Mouse (Mus musculus) urinary bladder, postnatal 36 days (tissue): ENCODE measurements around the gene Cby3.
"Not testable (repeated sequence)": the region's sequence is repeated elsewhere in the genome, so short reads cannot be mapped to it uniquely, and the experiment has no call there.

Experiments
- DNase-seq, 2 experiments: peaks; one replicate each; pipeline ENCODE4 v3.0.0; 2022; ENCODE audit warnings: low spot score in 2 of 2, mixed read lengths in 1 of 2

Gene Cby3

DNA sequence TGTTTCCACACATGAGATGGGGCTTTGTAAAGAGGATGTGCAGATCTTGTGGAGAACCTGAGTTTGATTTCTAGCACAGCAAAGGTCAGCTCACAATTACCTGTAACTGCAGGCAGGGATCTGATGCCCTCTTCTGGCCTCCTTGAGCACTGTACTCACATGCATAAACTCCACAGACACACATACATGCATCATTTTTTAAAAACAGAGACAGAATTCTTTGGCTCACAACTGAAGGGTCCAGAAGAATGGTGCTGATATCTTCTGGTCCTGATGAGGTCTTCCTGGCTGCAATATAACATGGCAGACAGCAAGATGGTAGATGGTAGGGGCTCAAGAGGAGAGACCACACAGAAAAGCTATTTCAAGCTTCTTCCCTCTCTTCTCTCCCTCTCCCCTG lies at the start of gene Cby3:
Cby3 (plus strand) TSS at position 301 of the 400 bp plus-strand sequence.
- no peak for DNase-seq

DNA sequence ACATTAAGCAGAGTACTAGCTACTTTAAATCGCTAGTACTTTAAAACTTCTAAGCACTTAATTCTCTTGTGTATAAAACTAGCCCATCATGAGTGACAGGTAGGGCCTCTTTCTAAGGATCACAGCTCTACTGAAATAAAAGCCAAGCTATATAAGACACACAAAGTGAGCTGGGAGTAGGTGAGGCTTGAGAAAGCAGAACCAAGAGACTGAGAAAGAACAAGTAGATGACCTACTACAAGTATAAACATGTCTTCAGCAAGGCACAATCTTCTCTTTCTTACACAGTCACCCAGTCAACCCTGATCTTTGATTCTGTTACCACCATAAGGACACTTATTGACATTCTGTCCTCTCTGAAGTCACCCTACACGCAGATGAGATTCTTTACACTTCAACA lies 41.5 kb upstream of the Cby3 start:
- no peak for DNase-seq

DNA sequence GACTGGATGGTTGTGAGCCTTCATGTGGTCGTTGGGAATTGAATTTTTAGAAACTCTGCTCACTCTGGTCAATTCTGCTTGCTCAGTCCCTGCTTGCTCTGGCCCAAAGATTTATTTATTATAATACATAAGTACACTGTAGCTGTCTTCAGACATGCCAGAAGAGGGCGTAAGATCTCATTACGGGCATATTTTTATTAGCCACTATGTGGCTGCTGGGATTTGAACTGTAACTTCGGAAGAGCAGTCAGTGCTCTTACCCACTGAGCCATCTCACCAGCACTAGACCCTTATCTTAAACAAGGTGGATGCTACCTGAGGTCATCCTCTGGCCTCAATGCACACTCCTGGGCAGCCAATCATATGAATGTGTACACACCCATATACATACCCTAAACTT lies 34.9 kb upstream of the Cby3 start:
- not testable (repeated sequence) for DNase-seq

DNA sequence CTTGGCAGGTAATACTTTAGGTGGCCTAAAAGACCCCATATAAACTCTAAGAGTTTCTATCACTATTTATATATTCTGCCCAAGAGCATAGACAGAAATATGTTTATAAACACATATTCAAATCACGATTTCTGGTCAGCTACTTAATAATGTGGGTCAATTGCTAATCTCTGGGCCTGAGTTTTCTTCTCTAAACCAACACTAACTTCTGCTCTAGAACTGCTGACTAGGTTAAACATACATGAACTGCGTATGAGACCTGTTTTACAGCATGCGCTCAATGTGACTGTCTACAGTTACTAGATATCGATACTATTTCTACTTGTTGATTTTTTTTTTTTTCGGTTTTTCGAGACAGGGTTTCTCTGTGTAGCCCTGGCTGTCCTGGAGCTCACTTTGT lies 33.0 kb upstream of the Cby3 start:
- no peak for DNase-seq

DNA sequence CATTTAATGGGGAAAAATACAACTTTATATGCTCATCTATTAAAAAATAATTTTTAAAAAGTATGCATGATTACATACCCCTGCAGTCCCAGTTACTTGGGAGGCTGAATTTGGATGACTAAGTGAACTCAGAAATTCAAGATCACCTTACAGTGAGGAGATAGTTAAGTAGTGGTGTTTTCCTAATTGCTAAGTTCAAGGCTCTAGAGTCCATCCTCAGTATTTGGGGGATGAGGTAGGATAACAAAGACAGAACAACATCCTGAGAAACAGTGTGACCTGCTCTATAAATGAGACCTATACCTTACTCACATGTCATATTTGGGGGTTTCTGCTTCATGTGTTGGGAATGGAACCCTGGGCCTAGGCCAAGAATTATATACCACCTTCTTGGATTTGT lies 31.9 kb upstream of the Cby3 start:
- DNase-seq = no peak

DNA sequence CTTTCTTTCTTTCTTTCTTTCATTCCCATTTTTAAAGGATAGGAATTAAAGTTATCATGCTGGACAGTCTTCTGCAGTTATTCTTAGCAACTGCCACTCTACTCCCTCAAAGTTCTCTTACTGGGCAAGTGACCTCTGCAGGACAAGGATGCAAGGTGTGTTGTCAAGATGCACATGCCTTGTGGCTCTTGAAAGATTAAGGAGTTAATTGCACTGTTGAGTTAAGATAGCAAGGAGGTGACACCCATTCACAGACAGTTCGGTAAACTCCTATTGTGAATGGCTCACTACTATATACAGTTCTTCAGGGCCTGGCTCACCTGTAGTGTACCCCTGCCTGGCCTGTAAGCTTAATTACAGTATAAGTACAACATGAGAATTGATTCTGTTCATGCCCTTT lies 30.4 kb upstream of the Cby3 start:
- DNase-seq = no peak

DNA sequence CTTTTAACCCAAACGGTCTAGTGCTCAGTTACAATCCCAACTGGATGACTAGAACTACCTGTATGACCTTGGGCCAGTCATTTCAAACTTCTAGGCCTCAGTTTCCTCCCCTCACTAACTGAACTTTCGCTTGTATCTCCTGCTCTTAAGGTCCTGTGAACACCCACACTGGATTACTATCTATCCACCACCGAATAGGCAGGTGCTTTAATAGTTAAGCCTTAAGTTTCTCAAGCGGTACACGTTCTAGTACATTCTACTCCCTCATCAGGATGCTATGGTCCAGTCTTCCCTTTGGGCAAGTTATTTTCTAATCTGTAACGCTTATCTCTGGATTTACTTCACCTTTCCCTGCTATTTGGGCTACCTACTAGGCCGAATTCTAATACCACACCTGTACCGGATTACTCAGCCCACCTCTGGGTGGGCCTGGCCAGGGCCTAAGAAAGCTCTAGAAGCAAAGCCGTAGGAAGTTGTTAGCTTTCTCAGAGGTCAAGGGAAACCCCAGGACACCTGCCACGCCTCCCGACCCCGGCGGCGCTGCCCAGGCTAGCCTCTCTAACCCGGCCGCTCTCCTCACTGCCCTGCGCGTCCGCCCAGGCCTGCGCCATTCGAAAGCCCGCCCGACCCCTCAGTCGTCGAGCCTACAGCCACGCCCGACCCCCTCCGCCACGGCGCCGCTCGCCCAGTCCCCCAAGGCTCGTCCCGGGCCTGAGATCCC lies 29.4 kb upstream of the Cby3 start:
- DNase-seq = peak in 1 of 2 experiments; percentile 32

DNA sequence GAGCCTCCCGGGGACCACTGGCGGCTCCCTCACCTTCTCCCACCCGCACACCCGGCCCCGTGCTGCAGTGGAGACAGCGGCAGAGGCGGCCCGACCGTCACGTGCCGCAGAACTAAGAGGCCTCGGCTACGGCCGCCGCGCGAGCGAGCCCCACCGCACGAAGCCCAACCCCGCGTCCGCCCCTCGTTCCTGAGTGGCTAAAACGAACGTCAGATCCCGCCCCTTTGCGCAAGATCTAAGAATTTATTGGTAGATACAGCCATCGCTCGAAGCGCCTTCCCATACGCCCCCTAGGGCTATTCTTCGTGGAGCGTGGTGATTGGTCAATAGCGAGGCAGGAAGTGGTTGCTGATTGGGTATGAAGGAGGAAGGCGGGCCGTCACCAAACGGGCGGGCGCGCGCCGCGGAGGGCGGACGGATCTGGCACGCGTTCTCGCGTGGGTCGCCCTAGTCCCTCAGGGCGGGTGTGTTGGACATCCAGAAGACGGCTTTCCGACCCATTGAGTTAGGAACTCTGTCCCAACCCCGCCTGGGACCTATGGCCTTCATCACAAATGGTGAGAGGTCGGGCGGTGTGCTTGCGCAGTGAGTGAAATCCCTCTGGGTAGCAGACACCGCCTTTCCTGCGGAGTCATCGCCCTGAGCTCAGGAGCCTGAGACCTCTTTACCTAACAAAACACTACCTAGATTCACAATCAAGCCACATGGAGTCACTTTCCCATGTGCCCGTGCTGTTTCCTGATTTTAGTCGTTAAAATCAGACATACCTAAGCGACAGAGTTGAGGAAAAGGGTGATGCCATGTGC lies 28.6 kb upstream of the Cby3 start, which contains the start of gene Canx:
Canx (minus strand) TSS at position 178 of the 806 bp plus-strand sequence.
- peak; percentile 98 for DNase-seq

DNA sequence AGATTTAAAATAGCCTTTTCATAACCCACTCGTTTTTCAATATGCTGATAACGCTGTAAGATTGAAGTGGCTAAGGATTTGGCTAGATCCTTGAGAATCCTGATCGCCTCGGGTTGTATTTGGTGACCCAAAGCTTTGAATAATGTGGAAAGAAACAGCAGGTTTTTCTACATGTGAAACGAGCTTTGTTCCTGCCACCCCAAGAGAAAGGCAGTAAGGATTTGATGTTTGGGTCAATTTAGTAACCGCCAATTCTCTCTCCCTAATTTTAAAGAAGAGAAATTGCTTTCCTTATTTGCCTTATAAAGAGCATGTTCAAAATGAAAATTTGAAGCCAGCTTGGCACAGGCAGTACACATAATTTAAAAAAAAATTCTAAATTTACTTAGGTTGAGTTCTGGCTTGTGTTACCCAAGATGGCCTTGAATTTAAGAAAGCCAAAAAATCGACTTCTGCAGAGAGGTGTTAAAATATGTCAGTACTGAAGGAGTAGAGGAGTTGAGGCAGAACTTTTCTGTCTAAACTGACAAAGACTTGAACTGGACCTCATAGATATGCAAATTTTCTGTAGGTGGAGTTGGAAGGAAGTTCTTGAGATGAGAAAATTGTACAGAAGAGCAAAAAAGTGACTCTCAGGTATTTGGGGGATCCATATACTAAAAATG lies 27.8 kb upstream of the Cby3 start:
- DNase-seq = peak in 1 of 2 experiments; percentile 1

DNA sequence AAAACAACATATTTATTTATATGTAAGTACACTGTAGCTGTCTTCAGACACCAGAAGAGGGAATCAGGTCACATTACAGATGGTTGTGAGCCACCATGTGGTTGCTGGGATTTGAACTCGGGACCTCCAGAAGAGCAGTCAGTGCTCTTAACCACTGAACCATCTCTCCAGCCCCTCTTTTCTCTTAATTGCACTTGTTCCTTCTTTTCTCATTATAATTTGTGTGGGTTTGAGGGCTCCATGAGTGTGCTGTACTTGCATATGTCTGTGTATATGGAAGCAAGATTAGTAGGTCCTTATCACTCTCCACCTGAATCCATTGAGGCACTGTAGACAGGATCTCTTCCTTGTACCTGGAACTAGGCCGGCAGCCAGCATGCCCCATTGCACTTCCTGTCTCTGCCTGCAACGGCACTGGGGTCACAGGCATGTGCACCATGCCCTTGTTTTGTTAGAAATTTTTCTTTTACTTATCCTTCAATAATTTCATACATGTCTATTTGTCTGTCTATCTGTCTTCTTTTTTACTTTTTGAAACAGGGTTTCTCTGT lies 26.1 kb upstream of the Cby3 start:
- DNase-seq = no peak

DNA sequence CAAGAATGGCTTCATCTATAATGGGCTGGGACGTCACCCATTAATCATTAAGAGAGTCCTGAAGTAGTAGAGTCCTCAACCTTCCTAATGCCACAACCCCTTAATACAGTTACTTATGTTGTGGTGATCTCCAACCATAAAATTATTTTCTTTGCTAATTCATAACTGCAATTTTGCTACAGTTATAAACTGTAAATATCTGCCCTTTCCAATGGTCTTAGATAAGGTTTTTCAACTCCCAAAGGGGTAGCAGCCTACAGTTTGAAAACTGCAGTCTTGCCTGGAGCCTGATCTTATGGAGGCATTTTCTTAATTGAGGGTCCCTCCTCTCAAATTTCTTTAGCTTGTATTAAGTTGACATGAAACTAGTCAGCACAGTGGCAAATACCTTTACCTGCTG lies 24.9 kb upstream of the Cby3 start:
- DNase-seq = no peak

DNA sequence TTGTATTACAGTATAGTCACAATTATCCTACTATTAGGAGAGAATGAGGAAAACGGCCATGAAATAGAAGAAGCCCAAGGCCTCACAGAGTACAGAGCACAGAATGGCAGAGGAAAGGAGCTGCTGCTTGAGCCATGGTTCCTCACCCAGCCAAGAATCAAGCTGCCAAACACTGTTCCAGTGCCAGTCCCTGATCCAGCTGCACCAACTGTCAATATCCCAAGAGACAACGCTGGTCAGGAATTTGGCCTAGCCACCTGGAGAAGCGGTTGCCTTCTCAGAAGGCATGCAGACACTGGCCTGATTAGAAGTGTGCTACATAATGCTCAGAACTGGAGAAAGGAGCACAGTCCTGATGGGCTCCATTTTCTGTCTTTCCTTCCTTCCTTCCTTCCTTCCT lies 21.1 kb upstream of the Cby3 start:
- peak in 1 of 2 experiments; percentile 16 for DNase-seq

DNA sequence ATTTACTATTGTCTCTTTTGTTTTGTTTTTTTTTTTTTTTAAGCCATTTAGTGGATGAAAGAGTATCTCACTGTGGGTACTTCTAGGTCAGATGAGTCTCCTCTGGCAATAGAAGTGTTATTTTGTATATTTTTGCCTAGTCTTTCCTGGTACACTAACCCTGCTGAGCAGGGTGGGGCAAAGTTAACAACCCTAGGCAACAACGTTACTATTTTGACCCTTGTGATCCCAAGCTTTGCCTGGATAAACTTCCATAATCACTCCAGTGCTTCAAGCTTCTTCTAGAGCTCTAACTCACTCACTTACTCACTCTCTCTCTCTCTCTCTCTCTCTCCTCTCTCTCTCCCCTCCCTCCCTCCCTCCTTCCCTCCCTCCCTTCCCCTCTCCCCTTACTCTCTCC lies 18.1 kb upstream of the Cby3 start:
- DNase-seq = no peak

DNA sequence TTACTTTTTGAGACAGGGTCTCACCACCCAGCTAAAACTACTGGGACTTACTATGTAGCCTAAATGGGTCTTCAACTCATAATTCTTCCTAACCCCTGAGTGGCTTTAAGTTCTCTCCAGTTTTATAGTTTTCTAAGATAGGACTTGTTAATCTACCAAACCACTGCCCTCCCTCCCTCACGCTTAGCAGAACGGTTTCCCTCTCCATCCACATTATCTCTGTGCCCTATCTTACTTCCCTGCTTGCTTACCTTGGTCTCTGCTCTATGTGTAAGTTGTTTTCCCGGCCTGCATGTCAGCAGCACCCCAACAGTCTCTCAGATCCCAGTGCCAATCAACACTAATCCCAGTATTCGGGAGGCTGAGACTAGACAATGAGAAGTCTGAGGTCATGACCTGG lies 17.4 kb upstream of the Cby3 start:
- DNase-seq = no peak

DNA sequence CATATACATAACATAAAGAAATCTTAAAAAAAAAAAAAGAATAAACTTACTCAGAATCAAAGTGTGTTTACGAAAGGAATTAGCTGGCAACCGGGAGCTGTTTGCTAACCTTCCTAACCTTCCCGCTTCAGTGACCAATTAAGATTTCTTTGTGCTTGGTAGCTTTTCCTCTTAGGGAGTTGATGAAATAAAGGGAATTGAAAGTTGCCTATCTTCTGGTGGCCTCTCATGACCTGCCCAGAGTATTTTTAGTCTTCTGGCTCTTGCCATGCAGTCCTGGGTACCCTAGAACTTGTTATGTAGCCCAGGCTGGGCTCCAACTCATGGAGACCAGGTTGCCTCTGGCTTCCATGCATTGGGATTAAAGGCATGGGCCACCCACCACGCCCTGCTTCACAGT lies 8.8 kb upstream of the Cby3 start:
- DNase-seq = no peak

DNA sequence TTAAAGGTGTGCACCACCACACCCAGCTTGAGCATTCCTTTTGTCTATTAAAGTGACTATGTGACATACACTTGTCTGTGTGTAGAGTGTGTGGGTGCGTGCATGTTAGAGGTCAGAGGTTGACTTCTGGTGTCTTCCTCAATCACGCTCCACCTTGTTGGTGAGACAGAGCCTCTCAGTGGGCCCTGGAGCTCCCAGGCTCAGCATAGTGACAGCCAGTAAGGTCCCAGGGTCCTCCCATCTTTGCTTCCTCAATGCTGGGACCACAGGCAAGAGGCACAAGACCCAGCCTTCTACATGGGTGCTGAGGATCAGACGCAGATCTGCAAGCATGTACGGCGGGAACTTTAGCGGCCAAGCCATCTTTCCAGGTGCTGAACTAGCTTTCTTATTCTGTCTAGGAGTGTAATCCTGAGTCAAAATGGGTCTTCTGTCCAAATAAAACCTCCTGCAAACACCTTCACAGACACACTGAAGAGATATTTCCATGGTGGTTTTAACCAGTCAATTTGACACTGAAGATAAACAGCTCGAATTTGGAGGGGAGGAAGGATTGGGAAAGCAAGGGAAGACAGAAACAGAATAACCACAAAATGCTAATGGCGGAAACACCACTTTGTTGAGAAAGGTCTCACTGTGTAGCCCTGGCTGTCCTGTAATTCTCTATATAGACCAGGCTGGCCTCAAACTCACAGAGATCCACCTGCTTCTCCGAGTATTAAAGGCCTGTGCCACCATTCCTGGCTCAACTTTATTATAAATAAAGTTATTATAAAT lies 7.8 kb upstream of the Cby3 start:
- no peak for DNase-seq

DNA sequence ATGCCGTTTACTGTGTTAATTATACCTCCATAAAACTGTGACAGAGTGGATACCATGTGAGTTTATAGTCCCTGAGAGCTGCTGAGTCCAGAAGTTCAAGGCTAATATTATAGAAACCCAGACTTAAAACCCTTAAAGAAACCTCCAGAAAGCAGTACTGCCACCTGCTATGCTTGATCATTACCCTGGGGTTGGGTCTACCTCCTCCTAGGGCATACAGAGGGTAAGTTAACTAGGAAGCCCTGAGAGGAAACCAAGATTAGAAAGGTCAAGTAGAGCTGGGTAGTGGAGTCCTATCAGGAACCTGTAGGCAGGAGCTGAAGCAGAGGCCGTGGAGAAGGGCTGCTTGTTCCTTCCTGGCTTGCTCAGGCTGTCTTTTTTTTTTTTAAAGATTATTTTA lies 2.1 kb upstream of the Cby3 start:
- DNase-seq = no peak

DNA sequence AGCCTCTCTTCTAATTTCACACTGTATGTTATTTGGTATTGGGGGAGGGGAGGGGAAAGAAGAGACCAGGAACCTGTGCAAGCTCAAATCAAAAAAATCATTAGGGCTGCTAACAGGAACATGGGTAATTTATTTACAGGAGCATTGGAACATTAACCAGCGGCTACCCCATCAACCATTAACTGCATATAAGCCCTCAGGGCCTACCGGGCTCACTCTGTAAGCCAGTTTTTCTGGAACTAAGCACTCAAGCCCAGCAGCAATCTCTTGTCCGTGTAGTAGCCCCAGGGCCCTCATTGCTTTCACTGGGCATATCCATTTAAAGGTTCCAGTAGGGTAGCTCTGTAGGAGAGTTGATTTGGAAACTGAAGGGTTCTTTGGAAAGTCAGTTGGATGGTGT lies 589 bp downstream of the Cby3 start:
- no peak for DNase-seq

DNA sequence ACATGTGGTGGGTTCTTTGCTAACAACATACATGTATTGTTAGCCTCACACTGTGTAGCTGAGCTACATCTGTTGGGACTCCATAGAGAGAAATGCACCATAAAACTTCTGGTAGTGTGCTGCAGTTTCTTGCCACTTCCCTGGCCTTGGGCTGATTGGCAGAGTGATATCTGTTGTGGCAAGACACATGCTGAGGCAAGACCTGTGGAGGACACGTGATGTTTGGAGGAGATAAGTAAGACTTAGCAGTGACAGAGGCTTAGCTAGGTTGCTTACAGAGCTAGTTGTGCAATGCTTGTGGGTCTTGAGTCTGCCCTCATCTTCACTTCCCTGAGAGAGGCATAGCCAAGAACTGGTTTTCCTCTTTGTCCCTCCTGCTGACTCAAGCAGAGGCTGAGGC lies 1.1 kb downstream of the Cby3 start:
- no peak for DNase-seq

DNA sequence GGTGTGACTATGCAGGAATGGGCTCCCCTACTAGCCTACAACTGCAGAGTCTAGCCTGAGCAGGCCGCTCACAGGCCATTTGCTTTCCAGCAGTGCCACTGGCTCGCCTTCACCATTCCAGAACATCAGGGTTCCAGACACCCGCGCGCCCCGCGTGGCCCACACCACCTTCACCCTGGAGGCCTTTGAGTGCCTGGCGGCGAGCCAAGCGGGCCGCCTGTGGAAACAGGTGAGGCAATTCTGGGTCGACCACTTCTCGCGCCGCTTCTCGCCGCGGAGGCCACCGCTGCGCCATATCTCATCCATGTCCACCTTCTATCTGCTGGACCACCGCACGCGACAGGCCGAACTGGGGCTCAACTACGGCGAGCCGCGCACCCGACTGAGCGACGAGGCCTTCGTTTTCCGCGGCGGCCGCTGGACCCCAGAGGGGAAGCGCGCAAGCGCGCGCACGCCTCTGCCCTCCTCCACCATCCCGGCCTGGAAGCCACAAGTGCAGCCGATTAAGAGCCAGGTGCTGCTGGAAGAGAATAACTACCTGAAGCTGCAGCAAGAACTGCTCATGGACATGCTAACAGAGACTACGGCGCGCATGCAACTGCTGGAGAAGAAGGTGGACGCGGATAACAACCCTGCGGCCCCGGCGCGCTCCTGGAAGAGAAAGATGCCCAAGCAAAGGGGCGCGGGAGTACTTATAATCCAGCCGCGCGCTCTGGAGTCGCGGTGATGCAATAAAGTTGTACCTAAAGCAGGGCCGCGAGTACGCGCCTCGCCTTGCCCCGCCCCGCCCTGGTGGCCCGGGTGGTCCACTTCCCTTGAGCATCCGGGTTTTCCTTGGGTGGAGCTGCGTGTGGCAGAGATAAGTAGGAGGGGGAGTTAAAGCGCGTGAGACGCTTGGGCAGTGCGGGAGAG lies 4.9 kb downstream of the Cby3 start:
- peak; percentile 14 to 28 for DNase-seq

DNA sequence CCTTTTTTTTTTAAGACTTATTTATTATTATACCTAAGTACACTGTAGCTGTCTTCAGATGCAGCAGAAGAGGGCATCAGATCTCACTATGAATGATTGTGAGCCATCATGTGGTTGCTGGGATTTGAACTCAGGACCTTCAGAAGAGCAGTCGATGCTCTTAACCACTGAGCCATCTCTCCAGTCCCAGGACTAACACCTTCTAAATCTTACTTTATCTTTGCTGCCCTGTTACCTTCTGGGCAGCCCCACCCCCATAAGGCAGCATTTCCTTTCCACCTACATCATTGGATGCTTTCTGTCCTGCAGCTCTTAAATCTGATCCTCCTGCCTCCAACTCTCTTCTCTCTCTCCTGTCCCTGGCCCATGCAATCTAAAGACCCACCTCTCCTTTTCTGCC lies 7.0 kb downstream of the Cby3 start:
- DNase-seq = not testable (repeated sequence)
